Mouse (Mus musculus): ENCODE results near the gene Spred1.

DNA sequence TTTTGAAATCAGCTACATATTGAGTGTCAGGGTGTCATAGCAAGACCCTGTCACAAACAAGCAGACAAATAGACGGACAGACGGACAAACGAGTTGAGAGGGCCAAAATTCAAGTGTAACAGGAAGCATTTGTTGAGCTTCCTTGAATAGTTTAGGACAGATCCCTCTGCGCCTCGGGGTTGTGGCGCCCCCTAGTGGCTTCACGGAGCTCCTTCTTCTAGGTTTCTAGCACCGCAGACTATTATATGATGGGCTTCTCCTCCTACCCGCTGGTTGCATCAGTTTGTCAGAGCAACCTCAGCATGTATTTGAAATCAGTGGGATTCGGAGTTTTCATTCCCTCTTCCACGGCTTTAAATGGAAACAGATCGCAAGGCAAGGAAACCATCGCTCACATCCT is 110.1 kb downstream of the Spred1 start:
- TF ChIP-seq CTCF (IDR thresholded peaks at IDR 0.05; ENCODE audit: low read depth) (peak; percentile 91), EP300 (IDR thresholded peaks at IDR 0.05; ENCODE audit: low read depth) (no peak)
